8 mouse cellular contexts compared by ENCODE assay signal in the genomic region with DNA sequence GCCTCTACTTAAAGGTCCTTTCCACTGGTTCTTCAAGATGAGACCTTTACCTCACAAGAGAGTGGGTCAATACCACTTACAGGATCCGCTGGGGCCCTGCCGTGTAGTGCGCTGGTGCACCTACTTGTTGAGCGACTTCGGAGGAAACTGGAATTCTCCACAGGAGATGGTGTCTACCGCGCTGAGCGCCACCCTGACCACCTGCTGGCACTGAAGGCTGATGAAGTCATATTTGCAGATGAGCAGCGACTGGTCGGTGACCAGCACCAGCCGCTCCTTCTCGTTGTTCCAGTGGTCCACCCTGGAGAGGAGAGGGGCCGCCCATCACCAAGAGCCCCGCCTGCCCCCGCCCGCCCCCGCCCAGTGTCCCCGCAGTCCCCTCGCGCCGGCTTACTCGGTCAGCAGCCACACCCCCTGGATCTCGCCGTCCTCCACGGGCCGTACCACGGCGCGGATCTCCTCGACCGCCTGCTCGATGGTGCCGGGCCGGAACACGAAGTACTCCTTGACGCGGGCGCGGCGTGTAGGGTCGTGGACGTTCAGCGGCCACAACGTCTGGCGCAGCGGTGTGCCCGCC. TPM values are rescaled to one million over a fixed set of nuclear protein-coding genes. Genes with fewer than 3 reads are reported as not detected.
A peak's percentile ranks its signal among the peaks of the same experiment; 100 is the strongest.
DNase-seq lines count a peak whose midpoint lies in the region; ATAC-seq and TF ChIP-seq lines count a peak whose summit lies in the region.

No protein-coding gene starts in this region.

- peaks cover 35% of the 10 kb centered on the region for H3K36me3 ChIP-seq in forebrain, postnatal 0 days (ENCODE audit: insufficient read depth)
- H3K36me3 ChIP-seq in limb, embryonic 11.5 days (ENCODE audit: control insufficient read depth, insufficient read depth, low read length) = peaks cover 15% of the 10 kb centered on the region
- H3K36me3 ChIP-seq in midbrain, embryonic 16.5 days (ENCODE audit: control insufficient read depth, insufficient read depth, low read length) = peaks cover 15% of the 10 kb centered on the region; the same call in 1 of the 2 replicates

- no peaks in the 10 kb centered on the region for H3K27me3 ChIP-seq in forebrain, postnatal 0 days (ENCODE audit: insufficient read depth, low read length)
- H3K27me3 ChIP-seq in limb, embryonic 11.5 days (ENCODE audit: control insufficient read depth, insufficient read depth, low read length) = no peaks in the 10 kb centered on the region
- no peaks in the 10 kb centered on the region for H3K27me3 ChIP-seq in midbrain, embryonic 16.5 days (ENCODE audit: control insufficient read depth, insufficient read depth, low read depth, low read length)

- peak overlapping the region; percentile 76 for H3K4me2 ChIP-seq in forebrain, postnatal 0 days (ENCODE audit: low read depth)
- peak overlapping the region; percentile 82 for H3K4me2 ChIP-seq in limb, embryonic 11.5 days (ENCODE audit: low read depth, severe bottlenecking)
- peak overlapping the region; percentile 73 for H3K4me2 ChIP-seq in midbrain, embryonic 16.5 days (ENCODE audit: low read length)

- 7% methylated on average over 47 of the region's 47 CpGs for WGBS in forebrain, postnatal 0 days
- WGBS in limb, embryonic 11.5 days = 3% methylated on average over 34 of the region's 47 CpGs
- WGBS in midbrain, embryonic 16.5 days = 1% methylated on average over 42 of the region's 47 CpGs

- ATAC-seq in forebrain, postnatal 0 days = peak; percentile 50
- peak; percentile 46 for ATAC-seq in limb, embryonic 11.5 days (ENCODE audit: insufficient number of reproducible peaks, low FRiP score, low TSS enrichment, low read depth)
- peak; percentile 55 for ATAC-seq in midbrain, embryonic 16.5 days

- peak overlapping the region; percentile 91 for H3K4me3 ChIP-seq in forebrain, postnatal 0 days (ENCODE audit: low read depth, low read length)
- H3K4me3 ChIP-seq in limb, embryonic 11.5 days (ENCODE audit: low read depth, low read length) = peak overlapping the region; percentile 87
- H3K4me3 ChIP-seq in midbrain, embryonic 16.5 days (ENCODE audit: low read depth, low read length) = peak overlapping the region; percentile 90

- H3K9me3 ChIP-seq in forebrain, postnatal 0 days (ENCODE audit: low read length) = no peaks in the 10 kb centered on the region
- no peaks in the 10 kb centered on the region for H3K9me3 ChIP-seq in limb, embryonic 11.5 days (ENCODE audit: control insufficient read depth, low read length)
- H3K9me3 ChIP-seq in midbrain, embryonic 16.5 days (replicated peaks; ENCODE audit: control insufficient read depth, low read length, poor library complexity, severe bottlenecking) = no peaks in the 10 kb centered on the region

- DNase-seq in adrenal gland, adult 8-10 months = peak; percentile 39
- DNase-seq in adrenal gland, postnatal 25 days = no peak
- peak; percentile 40 for DNase-seq in spleen, adult 12 weeks (ENCODE audit: low spot score)
- no peak for DNase-seq in spleen, postnatal 4 days (ENCODE audit: low spot score in 2 of 2)
- peak; percentile 43 for DNase-seq in forebrain, postnatal 0 days
- no peak for DNase-seq in limb, embryonic 11.5 days (ENCODE audit: low spot score)
- no peak for DNase-seq in ovary, postnatal 36 days (ENCODE audit: low spot score)

- TF ChIP-seq CTCF in forebrain, postnatal 0 days (IDR thresholded peaks at IDR 0.05; ENCODE audit: low read depth) = no peak

- peak overlapping the region; percentile 72 for H3K27ac ChIP-seq in forebrain, postnatal 0 days (ENCODE audit: low read depth, low read length)
- H3K27ac ChIP-seq in limb, embryonic 11.5 days (replicated peaks; ENCODE audit: low read depth, low read length) = no peak overlapping the region
- peak overlapping the region; percentile 76 for H3K27ac ChIP-seq in midbrain, embryonic 16.5 days (ENCODE audit: low read length)

- peak overlapping the region; percentile 65 for H3K9ac ChIP-seq in forebrain, postnatal 0 days
- H3K9ac ChIP-seq in limb, embryonic 11.5 days (ENCODE audit: low read length) = peak overlapping the region; percentile 63
- peak overlapping the region; percentile 86 for H3K9ac ChIP-seq in midbrain, embryonic 16.5 days (ENCODE audit: low read depth, low read length)

- H3K4me1 ChIP-seq in forebrain, postnatal 0 days (ENCODE audit: insufficient read depth) = peaks cover 14% of the 10 kb centered on the region; the same call in 1 of the 2 replicates
- H3K4me1 ChIP-seq in limb, embryonic 11.5 days (ENCODE audit: control insufficient read depth, insufficient read depth, low read length) = peaks cover 10% of the 10 kb centered on the region; the same call in 1 of the 2 replicates
- peaks cover 19% of the 10 kb centered on the region for H3K4me1 ChIP-seq in midbrain, embryonic 16.5 days (ENCODE audit: control insufficient read depth, insufficient read depth, low read length)

RNA-seq across cellular contexts. Expression of gene Tprgl, which starts 0.4 kb away (rescaled TPM):
- 100 to 1,000 TPM; 186 to 217 (median 196) TPM for total RNA-seq in adrenal gland, adult 8-10 months (2022)
- total RNA-seq in adrenal gland, postnatal 25 days (2021) = 143 and 163 TPM in 2 replicates
- 185 and 202 TPM in 2 replicates for total RNA-seq in forebrain, postnatal 0 days (2014; rRNA removed)
- 223 and 224 TPM in 2 replicates for polyA plus RNA-seq in forebrain, postnatal 0 days (2015; fragmentation: Nextera tagmentation; extraction: Ambion mirVana)
- polyA plus RNA-seq in limb, embryonic 11.5 days (2014; fragmentation: Nextera tagmentation; extraction: Ambion mirVana) = 107 and 109 TPM in 2 replicates
- 214 and 223 TPM in 2 replicates for polyA plus RNA-seq in midbrain, embryonic 16.5 days (2015; fragmentation: Nextera tagmentation; extraction: Ambion mirVana)

RNA-seq across cellular contexts. Expression of gene Megf6, which starts 10.5 kb away (rescaled TPM):
- total RNA-seq in adrenal gland, adult 8-10 months (2022) = 1 to 10 TPM; 1.2 to 3.8 (median 2.9) TPM
- total RNA-seq in adrenal gland, postnatal 25 days (2021) = 1.9 and 2.2 TPM in 2 replicates
- total RNA-seq in forebrain, postnatal 0 days (2014; rRNA removed) = 22.2 and 36.5 TPM in 2 replicates
- polyA plus RNA-seq in forebrain, postnatal 0 days (2015; fragmentation: Nextera tagmentation; extraction: Ambion mirVana) = 5.6 and 7.7 TPM in 2 replicates
- polyA plus RNA-seq in limb, embryonic 11.5 days (2014; fragmentation: Nextera tagmentation; extraction: Ambion mirVana) = 30.3 and 37.3 TPM in 2 replicates
- polyA plus RNA-seq in midbrain, embryonic 16.5 days (2015; fragmentation: Nextera tagmentation; extraction: Ambion mirVana) = 9.3 and 10.6 TPM in 2 replicates

RNA-seq across cellular contexts. Expression of gene Wrap73, which starts 17.9 kb away (rescaled TPM):
- 10 to 100 TPM; 21.6 to 28.6 (median 22.8) TPM for total RNA-seq in adrenal gland, adult 8-10 months (2022)
- 16.1 and 21.1 TPM in 2 replicates for total RNA-seq in adrenal gland, postnatal 25 days (2021)
- 44.1 and 44.4 TPM in 2 replicates for total RNA-seq in forebrain, postnatal 0 days (2014; rRNA removed)
- polyA plus RNA-seq in forebrain, postnatal 0 days (2015; fragmentation: Nextera tagmentation; extraction: Ambion mirVana) = 37.6 and 42.7 TPM in 2 replicates
- polyA plus RNA-seq in limb, embryonic 11.5 days (2014; fragmentation: Nextera tagmentation; extraction: Ambion mirVana) = 47.3 and 48.0 TPM in 2 replicates
- 43.5 and 45.6 TPM in 2 replicates for polyA plus RNA-seq in midbrain, embryonic 16.5 days (2015; fragmentation: Nextera tagmentation; extraction: Ambion mirVana)

RNA-seq across cellular contexts. Expression of gene Trp73, which starts 20.0 kb away (rescaled TPM):
- total RNA-seq in adrenal gland, adult 8-10 months (2022) = under 1 TPM in 1 of 4 experiments, not detected in 3; 0.22 TPM
- not detected in 2 replicates for total RNA-seq in adrenal gland, postnatal 25 days (2021)
- 2.2 and 3.9 TPM in 2 replicates for total RNA-seq in forebrain, postnatal 0 days (2014; rRNA removed)
- polyA plus RNA-seq in forebrain, postnatal 0 days (2015; fragmentation: Nextera tagmentation; extraction: Ambion mirVana) = 3.5 and 4.1 TPM in 2 replicates
- polyA plus RNA-seq in limb, embryonic 11.5 days (2014; fragmentation: Nextera tagmentation; extraction: Ambion mirVana) = 0.71 and 0.75 TPM in 2 replicates
- polyA plus RNA-seq in midbrain, embryonic 16.5 days (2015; fragmentation: Nextera tagmentation; extraction: Ambion mirVana) = 0.90 and 1.1 TPM in 2 replicates

Comparison
In these comparisons a context has a peak if more than half of its experiments do, and no peak if none do; other contexts are left out.
1. DNase-seq: peak in adrenal gland, adult 8-10 months (single experiment), spleen, adult 12 weeks (single experiment) and forebrain, postnatal 0 days (single experiment); none in adrenal gland, postnatal 25 days (single experiment), spleen, postnatal 4 days (0 of 2), limb, embryonic 11.5 days (single experiment) and ovary, postnatal 36 days (single experiment).
2. Peak in every context shown above with its lines, with median percentiles within 50 percentile points of each other: ATAC-seq, H3K4me2 ChIP-seq, H3K4me3 ChIP-seq and H3K9ac ChIP-seq.